Mouse (Mus musculus): ENCODE data around the gene Sp6. TPM values are rescaled to one million over a fixed set of nuclear protein-coding genes. Genes with fewer than 3 reads are reported as not detected.

Gene Sp6
- total RNA-seq (2021), result 1 to 10 TPM; 2.6 to 2.7 TPM
- long read RNA-seq, experiment 1, partial matches to known transcripts, result 0 of 2 reads
- long read RNA-seq, experiment 1, other reads (novel, unspliced or antisense), result 0 of 2 reads
- long read RNA-seq, experiment 2, partial matches to known transcripts, result 0 of 1 reads
- long read RNA-seq, experiment 2, other reads (novel, unspliced or antisense), result 0 of 1 reads

DNA sequence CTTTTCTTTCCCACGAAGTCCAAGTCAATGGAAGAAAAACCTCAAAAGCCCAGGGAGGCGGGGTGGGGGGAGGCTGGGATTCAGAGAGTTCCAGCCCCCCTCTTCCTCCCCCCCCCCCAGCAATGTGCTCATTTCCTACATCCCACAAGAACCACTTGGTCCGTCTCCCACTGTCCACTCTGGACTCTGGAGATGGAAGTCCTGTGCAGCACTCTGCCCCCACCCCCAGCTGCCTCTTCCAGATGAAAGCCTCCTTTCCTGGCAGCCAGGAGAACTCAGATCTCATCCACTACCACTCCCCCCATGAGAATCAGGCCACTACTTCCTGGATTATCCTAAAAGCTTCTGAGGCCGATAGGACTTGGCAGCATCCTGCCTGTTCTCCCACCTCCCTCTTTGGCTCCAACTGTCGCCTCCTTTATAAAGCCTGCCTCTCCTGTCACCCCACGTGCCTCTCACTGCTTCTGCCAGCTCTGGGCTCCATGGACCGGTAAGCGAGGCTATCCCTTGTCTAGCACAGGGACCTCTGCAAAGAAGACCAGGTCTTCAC lies at the start of gene Sp6:
Sp6 (plus strand) TSS at position 274 of the 550 bp plus-strand sequence.
- DNase-seq (ENCODE audit: low spot score in 2 of 2), result peak in 1 of 2 experiments; percentile 49
- intact Hi-C loops (cut with DNase I), result loop anchor here (10.0 kb wide), 1 partner anchor 728 kb away; the partner anchor contains the start of genes Hoxb7 and Hoxb8

DNA sequence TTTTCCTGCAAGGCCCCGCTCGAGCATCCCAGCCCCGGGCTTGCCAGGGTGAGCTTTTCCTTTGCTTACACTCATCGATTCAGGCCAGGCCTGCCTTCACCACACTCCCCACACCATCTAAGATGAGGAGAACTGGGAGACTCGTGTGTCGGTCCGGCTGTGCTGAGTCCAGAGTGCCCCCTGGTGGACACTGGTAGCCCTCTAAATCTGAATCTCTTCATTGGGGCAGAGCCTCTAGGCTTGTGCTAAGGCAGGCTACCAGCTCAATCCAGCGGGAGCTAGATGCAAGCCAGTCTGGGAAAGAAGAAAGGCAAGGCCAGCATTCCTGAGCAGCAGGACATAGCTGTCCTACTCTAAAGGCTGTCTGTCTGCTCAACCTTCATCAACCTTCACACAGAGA lies 49.6 kb upstream of the Sp6 start:
- intact Hi-C loops (cut with DNase I), result loop anchor here (2.0 to 5.0 kb wide), 2 partner anchors 47 to 91 kb away; partner anchors contain the start of gene Cdk5rap3
- peak; percentile 90 to 91 for DNase-seq (ENCODE audit: low spot score in 2 of 2)

DNA sequence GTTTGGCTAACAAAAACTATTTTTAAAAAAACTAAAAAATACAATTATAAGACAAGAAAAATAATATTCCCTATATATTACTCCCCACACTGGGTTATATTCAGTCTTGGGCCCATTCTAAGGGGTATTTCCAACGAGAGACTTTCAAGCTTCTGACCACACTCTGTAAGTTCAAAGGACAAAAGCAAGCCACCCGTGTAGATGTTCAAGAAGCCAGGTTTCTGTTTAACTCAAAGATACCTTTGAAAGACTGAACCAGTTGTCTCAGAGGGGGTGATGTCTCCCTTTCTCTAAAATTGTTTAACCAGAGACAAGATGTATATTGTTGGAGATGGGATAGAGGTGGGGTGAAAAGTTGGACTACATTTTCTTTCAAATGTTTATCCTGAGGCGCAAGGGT lies 47.0 kb upstream of the Sp6 start:
- no peak for DNase-seq (ENCODE audit: low spot score in 2 of 2)
- intact Hi-C loops (cut with DNase I), result no loop called here

DNA sequence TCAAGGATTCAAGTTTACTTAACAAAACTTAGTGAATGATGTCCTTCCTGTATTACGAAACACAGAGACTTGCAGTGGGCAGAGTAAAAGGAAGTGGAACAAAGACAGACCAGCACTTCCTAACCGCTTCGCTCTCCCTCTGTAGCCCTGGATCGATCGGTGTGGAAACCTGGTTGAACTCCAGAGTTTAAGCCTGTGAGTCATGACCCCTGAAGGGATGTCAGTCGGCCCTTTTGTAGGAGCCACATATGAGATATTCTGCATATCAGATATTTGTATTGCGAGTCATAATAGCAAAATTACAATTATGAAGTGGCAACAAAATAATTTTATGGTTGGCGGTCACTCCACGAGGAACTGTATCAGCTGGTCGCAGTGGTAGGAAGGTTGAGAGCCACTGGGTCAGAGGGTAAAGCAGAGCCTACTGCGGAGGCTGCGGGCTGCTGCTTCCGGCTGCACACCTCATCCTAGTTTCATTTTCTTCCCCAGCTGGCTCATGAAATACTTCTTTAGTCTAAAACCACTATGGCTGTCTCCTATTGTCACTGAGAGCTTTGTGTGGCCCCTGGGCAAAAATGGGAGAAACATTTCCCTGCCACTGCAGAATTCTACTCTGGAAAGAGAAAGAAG lies 46.2 kb upstream of the Sp6 start:
- DNase-seq (ENCODE audit: low spot score in 2 of 2), result no peak
- intact Hi-C loops (cut with DNase I), result no loop called here

DNA sequence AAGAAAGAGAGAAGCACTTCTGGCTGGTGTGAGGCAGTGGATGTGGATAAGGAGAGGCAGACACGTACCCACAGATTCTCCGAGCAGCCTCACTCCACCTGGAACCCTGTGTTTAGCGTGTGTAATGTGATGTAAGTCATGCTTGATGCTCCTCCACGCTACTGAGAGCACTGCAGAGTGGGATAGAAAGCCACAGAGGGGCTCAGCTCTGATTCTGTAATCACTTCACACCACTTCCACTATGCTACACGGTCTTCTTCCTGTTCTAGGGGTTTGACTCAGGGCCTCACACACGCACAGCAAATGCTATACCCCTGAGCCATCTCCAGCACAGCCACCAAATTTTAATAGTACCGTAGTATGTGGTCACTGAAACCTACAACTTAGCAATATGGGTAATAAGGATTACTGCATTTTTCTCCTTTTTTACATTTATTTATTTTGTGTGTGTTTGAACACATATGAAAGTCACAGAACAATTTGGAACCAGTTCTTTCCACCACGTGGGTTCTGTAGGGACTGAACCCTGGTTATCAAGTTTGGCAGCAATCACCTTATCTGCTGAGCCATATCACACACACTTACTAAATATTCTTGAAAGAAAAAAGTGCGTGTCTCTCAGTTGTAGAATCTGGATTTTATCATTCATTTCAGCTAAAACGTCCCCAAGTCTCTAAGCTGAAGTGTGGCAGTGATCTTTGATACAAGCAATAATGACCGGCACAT lies 45.5 kb upstream of the Sp6 start:
- intact Hi-C loops (cut with DNase I), result no loop called here
- DNase-seq (ENCODE audit: low spot score in 2 of 2), result no peak

DNA sequence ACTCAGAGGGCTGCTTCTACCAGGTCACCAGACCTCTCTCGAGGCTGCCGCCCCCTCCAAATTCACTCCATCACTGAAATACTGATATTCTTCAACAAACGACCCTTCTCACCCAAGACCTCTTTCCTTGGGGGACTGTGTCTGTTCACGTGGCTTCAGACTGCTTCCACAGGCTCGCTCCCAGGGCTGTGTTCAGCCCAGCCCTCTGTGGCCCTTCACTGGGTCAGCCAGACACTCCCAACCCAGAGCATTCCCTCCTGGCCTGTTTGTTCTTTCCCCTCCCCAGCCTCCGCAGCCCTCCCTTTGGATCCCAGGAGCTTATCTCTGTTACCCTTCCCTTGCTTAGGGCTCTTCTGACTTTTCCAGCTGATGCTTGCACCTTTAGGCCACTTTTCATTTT lies 44.7 kb upstream of the Sp6 start:
- DNase-seq (ENCODE audit: low spot score in 2 of 2), result no peak
- intact Hi-C loops (cut with DNase I), result no loop called here

DNA sequence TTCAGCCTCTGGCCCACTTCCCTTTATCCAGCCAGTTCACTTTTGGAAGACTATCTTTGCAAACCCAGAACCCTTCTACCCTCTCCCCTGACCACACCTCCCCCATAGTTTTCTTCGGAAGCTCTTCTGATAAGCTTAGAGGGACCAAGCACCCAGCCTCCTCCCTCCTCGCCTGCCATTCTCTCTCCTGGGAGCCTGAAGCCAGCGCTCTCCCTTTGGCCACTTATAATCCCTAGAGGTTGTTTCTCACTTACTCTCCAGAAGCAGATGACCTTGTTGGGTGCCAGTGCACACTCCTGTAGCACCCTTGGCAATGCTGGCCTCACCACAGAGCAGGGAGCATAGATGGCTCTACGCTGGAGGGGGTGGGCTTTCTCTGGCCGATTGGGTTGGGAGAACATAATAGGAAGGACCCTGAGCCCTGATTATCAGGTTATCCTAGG lies 43.9 kb upstream of the Sp6 start:
- intact Hi-C loops (cut with DNase I), result no loop called here
- DNase-seq (ENCODE audit: low spot score in 2 of 2), result no peak

DNA sequence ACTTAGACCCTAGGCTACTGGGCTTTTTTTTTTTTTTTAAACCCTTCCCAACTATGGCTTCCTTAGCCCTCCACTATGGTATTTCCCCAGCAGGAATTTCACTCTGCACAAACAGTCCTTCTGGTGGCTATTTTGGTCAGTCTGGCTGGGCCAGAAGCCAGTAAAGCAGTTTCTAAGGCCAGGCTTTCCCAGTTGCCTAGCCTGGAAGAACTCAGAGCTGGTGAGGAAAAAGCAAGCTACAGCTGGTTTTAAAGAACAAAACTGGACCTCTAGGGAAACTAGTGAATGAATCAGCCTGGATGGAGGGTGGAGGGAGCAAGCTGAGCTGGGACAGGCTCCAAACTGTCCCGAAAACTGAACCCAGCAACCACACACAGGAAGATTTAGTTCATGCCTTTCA lies 43.4 kb upstream of the Sp6 start:
- DNase-seq (ENCODE audit: low spot score in 2 of 2), result peak; percentile 57 to 62
- intact Hi-C loops (cut with DNase I), result no loop called here

DNA sequence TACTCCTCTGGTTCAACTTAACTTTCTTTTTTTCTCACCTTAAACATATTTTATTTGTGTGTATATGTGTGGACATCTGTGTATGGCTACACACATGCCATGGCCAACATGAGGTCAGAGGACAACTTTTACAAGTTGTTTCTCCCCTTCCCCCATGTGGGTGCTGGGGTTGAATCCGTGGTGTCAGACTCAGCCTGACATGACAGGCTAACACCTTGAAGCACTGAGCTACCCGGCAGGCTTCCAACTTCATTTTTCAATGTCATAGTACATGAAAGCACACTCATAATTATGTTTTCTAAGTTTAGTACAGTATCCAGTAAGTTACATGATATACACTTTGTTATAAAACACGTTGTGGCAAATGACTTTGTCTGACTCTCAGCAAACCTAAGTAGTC lies 42.9 kb upstream of the Sp6 start:
- intact Hi-C loops (cut with DNase I), result no loop called here
- no peak for DNase-seq (ENCODE audit: low spot score in 2 of 2)

DNA sequence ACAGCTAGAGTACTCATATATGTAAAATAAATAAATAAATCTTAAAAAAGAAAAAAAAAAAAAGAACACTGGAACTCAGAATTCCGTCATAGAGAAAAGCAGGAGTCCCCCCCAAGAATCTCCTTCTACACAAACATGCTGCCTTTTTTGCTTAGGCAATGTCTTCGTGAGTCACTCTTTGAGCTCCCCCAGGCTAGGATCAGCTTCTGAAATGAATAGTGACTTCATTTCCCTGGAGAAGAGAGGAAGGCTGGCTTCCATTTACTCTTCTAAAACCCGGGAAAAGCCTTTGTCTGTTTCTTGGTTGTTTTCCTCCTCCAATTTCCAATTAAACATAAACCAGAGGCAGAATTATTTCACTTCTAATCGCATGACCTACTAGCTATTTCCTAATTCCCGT lies 40.3 kb upstream of the Sp6 start:
- no peak for DNase-seq (ENCODE audit: low spot score in 2 of 2)
- intact Hi-C loops (cut with DNase I), result no loop called here

DNA sequence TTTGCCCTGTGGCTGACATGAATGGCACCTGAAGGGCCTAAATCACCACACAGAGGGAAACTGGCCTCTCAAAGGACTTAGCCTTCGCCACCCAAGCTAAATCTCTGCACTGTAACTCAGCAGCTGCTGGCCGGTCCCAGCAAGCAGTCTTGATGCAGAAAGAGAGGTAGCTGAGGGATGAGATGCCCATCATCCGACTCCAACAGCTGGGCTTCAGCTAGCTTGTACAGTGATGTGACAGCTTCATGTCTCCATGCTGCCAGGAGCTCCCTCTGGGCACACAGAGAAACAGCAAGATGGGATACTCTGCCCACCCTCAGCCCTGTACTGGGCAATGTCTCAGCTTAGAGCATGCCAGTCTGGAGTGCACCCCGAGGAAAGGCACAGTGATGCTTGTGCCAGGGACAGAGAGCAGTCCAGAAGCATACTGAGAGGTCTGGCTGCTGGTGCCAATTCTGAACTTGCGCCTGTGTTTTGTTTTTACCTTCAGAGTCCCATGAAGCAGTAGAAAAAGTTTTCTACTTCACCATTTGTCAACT lies 39.7 kb upstream of the Sp6 start:
- intact Hi-C loops (cut with DNase I), result no loop called here
- DNase-seq (ENCODE audit: low spot score in 2 of 2), result no peak

DNA sequence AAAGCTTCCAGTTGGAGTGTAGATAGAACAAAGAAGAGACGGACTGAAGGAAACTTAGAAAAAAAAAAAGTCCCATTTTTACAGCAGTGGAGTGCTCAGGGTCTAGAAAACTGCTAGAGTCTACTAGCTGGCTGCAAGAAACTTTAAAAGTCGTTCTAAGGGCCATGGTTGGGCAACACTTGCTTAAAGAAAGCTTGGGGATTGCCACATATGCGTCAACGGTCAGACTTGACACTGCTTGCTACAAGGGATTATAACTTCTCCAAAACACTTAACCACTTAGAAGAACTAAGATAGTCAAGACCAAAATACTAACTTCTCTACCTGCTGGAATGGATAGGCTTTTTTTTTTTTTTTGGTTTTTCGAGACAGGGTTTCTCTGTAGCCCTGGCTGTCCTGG lies 38.4 kb upstream of the Sp6 start:
- intact Hi-C loops (cut with DNase I), result loop anchor here (5.0 kb wide), 1 partner anchor 58 kb away; the partner anchor contains the start of gene Cdk5rap3
- DNase-seq (ENCODE audit: low spot score in 2 of 2), result no peak

DNA sequence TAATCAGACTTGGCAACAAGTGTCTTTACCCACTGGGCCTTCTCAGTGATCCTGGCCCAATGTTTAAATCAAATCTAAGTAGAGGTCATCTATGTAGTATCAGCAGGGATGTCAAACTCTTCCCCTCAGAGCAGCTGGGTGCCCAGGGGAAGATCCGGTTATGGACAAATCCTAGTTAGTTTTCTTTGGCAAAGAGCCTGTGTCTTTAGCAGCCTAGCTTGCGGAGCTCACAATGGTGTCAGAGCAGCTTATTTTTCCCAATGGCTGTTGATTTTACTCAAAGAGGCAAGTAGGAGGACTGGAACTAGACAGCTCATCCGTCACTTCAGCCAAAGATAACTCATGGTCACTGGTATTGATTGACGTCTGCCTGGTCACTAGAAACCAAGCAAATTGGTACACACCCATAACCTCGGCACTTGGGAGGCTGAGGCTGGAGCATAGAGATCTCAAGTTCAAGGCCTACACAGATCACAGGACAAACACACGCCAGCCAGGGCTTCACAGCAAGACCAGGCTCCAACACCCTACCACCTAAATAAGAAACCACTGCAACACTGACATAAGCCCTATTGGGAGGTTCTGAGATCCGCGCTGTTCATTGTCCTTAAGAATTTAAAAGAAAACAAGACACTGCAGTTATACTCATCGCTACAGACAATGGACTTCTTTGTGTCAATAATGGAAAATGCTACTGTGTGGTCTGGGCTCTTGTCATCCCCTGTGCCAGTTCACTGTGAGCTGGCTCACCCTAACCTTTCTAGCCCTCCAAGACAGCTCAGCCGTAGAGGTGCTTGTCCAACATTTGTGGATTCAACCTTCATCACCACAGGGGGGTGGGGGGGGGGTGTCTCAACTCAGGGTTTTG lies 37.4 kb upstream of the Sp6 start:
- no peak for DNase-seq (ENCODE audit: low spot score in 2 of 2)
- intact Hi-C loops (cut with DNase I), result loop anchor here (5.0 kb wide), 1 partner anchor 58 kb away; the partner anchor contains the start of gene Cdk5rap3

DNA sequence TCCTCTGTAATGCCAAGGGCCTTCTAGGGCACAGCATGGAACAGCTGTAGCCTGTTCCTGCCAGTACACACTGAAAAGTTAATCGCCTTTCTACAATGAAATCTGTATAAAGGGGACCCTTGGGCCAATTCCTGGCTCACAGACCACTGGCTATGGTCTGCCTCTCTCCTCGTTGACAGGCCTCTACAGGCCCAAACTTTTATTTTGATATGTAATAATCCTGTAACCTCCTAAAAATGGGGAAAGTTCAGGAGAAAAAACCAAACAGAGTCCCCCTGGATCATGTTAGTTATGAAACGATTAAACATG lies 36.9 kb upstream of the Sp6 start:
- intact Hi-C loops (cut with DNase I), result loop anchor here (5.0 kb wide), 1 partner anchor 59 kb away; the partner anchor contains the start of gene Cdk5rap3
- DNase-seq (ENCODE audit: low spot score in 2 of 2), result no peak

DNA sequence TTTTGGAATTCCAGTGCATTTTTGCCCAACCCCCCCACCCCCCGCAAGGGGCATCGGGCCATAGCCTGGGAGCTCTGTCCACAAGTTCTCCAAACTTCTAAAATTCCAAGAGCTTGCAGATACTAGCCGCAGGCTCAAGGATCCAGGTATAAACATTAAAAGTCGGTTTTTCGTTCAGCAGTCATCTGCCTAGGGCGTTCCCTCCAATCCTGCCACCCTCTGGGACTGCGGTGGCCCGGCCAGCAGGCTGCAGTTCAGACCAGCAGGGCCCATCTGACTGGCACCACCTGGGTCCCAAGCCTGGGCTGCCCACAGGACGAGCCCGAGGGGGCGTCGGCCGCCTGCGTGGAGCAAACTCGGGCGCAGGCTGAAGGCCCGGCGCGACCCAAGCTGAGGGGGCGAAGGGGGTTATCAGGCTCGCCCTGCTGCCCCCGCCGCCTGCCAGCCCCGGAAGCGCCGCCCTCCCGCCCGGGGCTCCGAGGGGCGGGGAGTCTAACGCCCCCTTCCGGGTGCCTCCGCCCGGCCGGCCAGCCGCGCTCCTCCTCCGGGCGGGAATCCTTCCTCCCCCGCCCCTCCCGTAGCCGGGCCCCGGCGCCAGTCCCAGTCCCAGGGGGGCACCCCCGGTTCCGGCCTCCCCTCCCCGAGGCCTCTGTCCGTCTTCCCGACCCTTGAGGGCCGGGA lies 36.1 kb upstream of the Sp6 start:
- DNase-seq (ENCODE audit: low spot score in 2 of 2), result peak; percentile 72 to 79
- intact Hi-C loops (cut with DNase I), result loop anchor here (5.0 kb wide), 1 partner anchor 60 kb away; the partner anchor contains the start of gene Cdk5rap3

DNA sequence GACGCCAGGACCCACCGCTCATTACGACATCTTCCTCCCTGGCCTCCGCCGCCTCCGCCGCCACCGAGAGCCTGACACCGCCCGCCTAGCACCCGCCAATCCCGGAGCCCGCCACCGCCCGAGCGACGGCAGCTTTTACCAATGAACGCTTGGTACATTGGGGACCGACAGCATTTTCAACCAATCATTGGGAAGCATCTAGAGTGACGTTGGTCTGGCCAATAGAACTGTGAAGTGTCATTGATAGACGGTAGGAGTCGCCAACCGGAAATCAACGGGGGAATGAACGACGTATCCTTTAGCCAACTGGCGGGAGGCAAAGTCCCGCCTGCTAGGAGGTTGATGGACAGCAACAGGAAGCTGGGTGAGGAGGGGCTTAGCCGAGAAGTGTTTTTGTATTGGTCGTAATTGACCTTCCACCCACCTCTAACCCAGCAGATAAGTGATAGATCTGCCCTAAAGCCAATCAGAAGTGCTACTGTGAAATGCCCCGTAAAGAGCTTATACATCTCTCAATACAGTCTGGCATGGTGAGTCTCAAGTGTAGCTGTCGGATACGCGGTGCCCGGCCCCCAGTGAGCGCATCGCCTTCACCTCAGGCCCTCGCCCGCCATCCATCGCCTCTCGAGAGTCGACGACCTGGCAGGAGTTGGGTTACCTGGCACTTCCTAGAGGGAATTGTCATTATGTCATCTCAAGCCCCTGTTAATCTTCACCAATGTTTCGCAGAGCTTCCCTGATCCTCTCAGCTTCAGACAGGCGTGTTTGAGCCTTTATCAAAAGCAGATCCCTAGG lies 35.4 kb upstream of the Sp6 start:
- intact Hi-C loops (cut with DNase I), result loop anchor here (5.0 kb wide), 1 partner anchor 61 kb away; the partner anchor contains the start of gene Cdk5rap3

DNA sequence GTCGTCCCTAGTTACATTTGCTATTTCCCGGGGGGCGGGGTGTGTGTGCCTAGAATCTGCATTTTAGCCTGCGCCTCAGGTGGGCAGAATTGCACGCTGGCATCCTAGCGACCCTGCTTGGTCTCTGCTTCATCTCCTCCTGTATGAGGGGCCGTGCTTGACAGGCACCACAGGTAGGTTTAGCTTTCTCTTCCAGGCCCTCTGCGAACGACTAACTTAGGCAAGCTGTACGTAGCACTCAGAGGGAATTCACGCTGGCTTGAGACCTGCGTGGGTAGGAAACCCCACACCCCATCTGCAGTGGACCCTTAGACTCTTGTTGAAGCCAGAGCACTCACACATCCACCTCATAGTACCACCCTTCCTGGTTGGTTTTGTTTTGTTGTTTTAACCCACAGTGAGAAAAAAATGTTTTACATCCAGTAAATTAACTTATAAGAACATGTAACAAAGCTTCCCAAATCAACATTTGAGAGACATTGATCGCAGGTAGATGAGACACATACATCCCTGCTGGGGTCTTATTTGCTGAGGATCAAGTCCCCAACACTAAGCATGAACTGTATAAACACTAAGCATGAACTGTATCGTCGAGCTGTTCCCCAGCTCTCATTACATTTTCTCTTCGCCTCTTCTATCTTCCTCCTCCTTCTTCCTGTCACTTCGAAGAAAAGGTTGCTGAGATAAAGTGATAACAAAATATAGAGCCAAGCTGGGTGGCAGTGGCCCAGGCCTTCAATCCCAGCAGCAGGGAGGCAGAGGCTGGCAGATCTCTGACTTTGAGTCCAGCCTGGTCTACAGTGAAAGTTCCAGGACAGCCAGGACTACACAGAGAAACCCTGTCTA lies 34.6 kb upstream of the Sp6 start:
- DNase-seq (ENCODE audit: low spot score in 2 of 2), result no peak
- intact Hi-C loops (cut with DNase I), result loop anchor here (5.0 kb wide), 1 partner anchor 61 kb away; the partner anchor contains the start of gene Cdk5rap3

More for the DNA sequence above, 35.4 kb upstream of the Sp6 start:
- peak; percentile 99 to 100 for DNase-seq (ENCODE audit: low spot score in 2 of 2)

Measured in left cerebral cortex, postnatal 14 days (tissue).